Mouse (Mus musculus): ENCODE results near the gene Tmem94. TPM values are rescaled to one million over a fixed set of nuclear protein-coding genes. Genes with fewer than 3 reads are reported as not detected.

Gene Tmem94
- polyA plus RNA-seq, 1 experiment, result 80.1 TPM

- H3K4me1 ChIP-seq (ENCODE audit: control insufficient read depth, insufficient read depth, low read length), result peaks cover 4% of the 10 kb centered on the region
- H3K27me3 ChIP-seq (ENCODE audit: control insufficient read depth, insufficient read depth, low read length), result no peaks in the 10 kb centered on the region
- H3K27ac ChIP-seq (ENCODE audit: control insufficient read depth, insufficient read depth, low read depth, low read length), result no peak overlapping the region
- no peak for TF ChIP-seq CTCF (IDR thresholded peaks at IDR 0.05; ENCODE audit: control insufficient read depth, insufficient read depth, insufficient replicate concordance, low read depth, low read length)
- no peak overlapping the region for H3K4me3 ChIP-seq (ENCODE audit: control insufficient read depth, low read depth, low read length)
- H3K36me3 ChIP-seq (ENCODE audit: control insufficient read depth, insufficient read depth, low read length), result no peaks in the 10 kb centered on the region
Observed at GRCm38 (mm10) chr11:115838895-115839311, 73.7 kb downstream of the Tmem94 start.

- Histone ChIP-seq H3K4me3 (ENCODE audit: control insufficient read depth, low read depth, low read length) (no peak overlapping the region), H3K27me3 (ENCODE audit: control insufficient read depth, insufficient read depth, low read length) (no peaks in the 10 kb centered on the region), H3K27ac (ENCODE audit: control insufficient read depth, insufficient read depth, low read depth, low read length) (no peak overlapping the region), H3K4me1 (ENCODE audit: control insufficient read depth, insufficient read depth, low read length) (peaks cover 4% of the 10 kb centered on the region), H3K36me3 (ENCODE audit: control insufficient read depth, insufficient read depth, low read length) (no peaks in the 10 kb centered on the region)
- TF ChIP-seq POLR2A (IDR thresholded peaks at IDR 0.05; ENCODE audit: control insufficient read depth, low read depth, low read length), result no peak
- no peak for TF ChIP-seq CTCF (IDR thresholded peaks at IDR 0.05; ENCODE audit: control insufficient read depth, insufficient read depth, insufficient replicate concordance, low read depth, low read length)
Observed at GRCm38 (mm10) chr11:115839732-115840131, 74.5 kb downstream of the Tmem94 start.

DNA sequence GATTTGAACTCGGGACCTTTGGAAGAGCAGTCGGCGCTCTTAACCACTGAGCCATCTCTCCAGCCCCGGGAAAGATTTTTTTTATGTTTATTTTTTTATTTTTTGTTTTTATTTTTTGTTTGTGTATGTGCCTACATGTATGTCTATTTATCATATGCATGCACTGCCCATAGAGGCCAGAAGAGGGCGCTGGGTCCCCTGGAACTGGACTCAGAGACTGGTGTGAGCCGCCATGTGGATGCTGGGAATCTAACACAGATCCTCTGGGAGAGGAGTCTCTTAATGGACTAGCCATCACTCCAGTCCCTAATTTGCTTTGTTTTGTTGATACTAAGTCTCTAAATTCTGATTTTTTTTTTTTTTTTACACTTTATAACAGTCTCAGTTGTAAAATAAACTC lies 75.8 kb downstream of the Tmem94 start:
- H3K4me1 ChIP-seq (ENCODE audit: control insufficient read depth, insufficient read depth, low read length), result peaks cover 4% of the 10 kb centered on the region
- no peak overlapping the region for H3K27ac ChIP-seq (ENCODE audit: control insufficient read depth, insufficient read depth, low read depth, low read length)

GRCm38 (mm10) chr11:115841961-115842550 lies 76.8 kb downstream of the Tmem94 start:
- Histone ChIP-seq H3K36me3 (ENCODE audit: control insufficient read depth, insufficient read depth, low read length) (no peaks in the 10 kb centered on the region), H3K4me1 (ENCODE audit: control insufficient read depth, insufficient read depth, low read length) (peaks cover 4% of the 10 kb centered on the region), H3K27me3 (ENCODE audit: control insufficient read depth, insufficient read depth, low read length) (no peaks in the 10 kb centered on the region), H3K27ac (ENCODE audit: control insufficient read depth, insufficient read depth, low read depth, low read length) (no peak overlapping the region; the same call in 1 of the 2 replicates), H3K4me3 (ENCODE audit: control insufficient read depth, low read depth, low read length) (no peak overlapping the region)
- no peak for TF ChIP-seq POLR2A (IDR thresholded peaks at IDR 0.05; ENCODE audit: control insufficient read depth, low read depth, low read length)
- no peak for TF ChIP-seq CTCF (IDR thresholded peaks at IDR 0.05; ENCODE audit: control insufficient read depth, insufficient read depth, insufficient replicate concordance, low read depth, low read length)

More for the DNA sequence above, 75.8 kb downstream of the Tmem94 start:
- Histone ChIP-seq H3K4me3 (ENCODE audit: control insufficient read depth, low read depth, low read length) (no peak overlapping the region), H3K36me3 (ENCODE audit: control insufficient read depth, insufficient read depth, low read length) (no peaks in the 10 kb centered on the region), H3K27me3 (ENCODE audit: control insufficient read depth, insufficient read depth, low read length) (no peaks in the 10 kb centered on the region)
- TF ChIP-seq POLR2A (IDR thresholded peaks at IDR 0.05; ENCODE audit: control insufficient read depth, low read depth, low read length), result no peak
- TF ChIP-seq CTCF (IDR thresholded peaks at IDR 0.05; ENCODE audit: control insufficient read depth, insufficient read depth, insufficient replicate concordance, low read depth, low read length), result peak; percentile 62; the same call in 1 of the 2 replicates

DNA sequence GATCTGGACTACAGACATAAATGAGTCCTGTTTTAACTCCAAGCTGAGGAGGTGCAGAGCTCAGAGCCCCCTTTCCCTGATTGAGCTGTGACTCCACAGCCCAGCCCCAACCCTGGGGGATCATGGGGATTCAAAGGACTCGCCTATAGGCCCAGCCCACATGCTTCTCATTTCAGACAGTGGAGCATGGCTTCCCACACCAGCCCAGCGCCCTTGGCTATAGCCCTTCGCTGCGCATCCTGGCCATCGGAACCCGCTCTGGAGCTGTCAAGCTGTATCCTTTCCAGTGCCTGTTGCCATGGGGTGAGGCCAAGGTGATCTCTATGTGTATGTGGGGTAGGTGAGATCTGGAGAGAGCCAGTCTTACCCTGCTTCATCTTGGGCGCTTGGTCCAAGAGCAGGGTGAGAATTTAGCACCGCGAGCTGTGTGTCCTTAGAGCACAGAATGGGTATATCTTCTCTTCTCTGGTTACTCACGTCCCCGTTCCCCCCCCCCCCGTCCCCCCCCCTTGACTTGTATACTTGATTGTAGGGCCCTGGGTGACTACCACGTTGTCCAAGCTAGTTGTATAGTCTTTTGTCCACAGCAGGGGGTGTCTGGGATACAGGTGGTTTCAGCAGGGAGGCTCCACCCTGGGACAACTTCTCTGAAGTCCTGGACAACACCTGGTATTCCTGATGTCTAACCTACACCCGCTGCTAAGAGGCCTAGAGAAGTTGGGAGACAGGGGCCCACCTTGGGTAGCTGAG lies 78.1 kb downstream of the Tmem94 start:
- no peak for TF ChIP-seq CTCF (IDR thresholded peaks at IDR 0.05; ENCODE audit: control insufficient read depth, insufficient read depth, insufficient replicate concordance, low read depth, low read length)
- no peak for TF ChIP-seq POLR2A (IDR thresholded peaks at IDR 0.05; ENCODE audit: control insufficient read depth, low read depth, low read length)
- Histone ChIP-seq H3K27me3 (ENCODE audit: control insufficient read depth, insufficient read depth, low read length) (no peaks in the 10 kb centered on the region), H3K4me1 (ENCODE audit: control insufficient read depth, insufficient read depth, low read length) (peaks cover 4% of the 10 kb centered on the region), H3K36me3 (ENCODE audit: control insufficient read depth, insufficient read depth, low read length) (no peaks in the 10 kb centered on the region), H3K4me3 (ENCODE audit: control insufficient read depth, low read depth, low read length) (no peak overlapping the region), H3K27ac (ENCODE audit: control insufficient read depth, insufficient read depth, low read depth, low read length) (no peak overlapping the region)

DNA sequence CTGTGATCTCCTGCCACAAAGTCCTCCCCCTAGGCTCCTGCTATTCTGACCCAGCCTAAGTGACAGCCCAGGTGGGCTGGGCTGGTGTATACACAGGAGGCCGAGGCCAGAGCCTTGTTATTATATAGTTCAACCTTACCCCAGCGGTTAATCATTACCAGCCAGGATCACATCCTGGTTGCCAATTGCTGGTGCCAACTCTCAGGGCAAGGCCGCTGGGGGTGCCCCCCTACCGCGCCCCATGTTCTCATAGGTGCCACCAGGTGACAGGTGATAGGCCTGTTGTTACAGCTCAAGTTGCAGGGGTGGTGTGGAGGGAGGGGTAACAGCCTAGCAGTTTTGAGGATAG lies 78.6 kb downstream of the Tmem94 start:
- Histone ChIP-seq H3K27me3 (ENCODE audit: control insufficient read depth, insufficient read depth, low read length) (no peaks in the 10 kb centered on the region), H3K36me3 (ENCODE audit: control insufficient read depth, insufficient read depth, low read length) (no peaks in the 10 kb centered on the region), H3K4me1 (ENCODE audit: control insufficient read depth, insufficient read depth, low read length) (peaks cover 4% of the 10 kb centered on the region), H3K27ac (ENCODE audit: control insufficient read depth, insufficient read depth, low read depth, low read length) (no peak overlapping the region), H3K4me3 (ENCODE audit: control insufficient read depth, low read depth, low read length) (no peak overlapping the region)
- TF ChIP-seq CTCF (IDR thresholded peaks at IDR 0.05; ENCODE audit: control insufficient read depth, insufficient read depth, insufficient replicate concordance, low read depth, low read length) (no peak), POLR2A (IDR thresholded peaks at IDR 0.05; ENCODE audit: control insufficient read depth, low read depth, low read length) (no peak)

DNA sequence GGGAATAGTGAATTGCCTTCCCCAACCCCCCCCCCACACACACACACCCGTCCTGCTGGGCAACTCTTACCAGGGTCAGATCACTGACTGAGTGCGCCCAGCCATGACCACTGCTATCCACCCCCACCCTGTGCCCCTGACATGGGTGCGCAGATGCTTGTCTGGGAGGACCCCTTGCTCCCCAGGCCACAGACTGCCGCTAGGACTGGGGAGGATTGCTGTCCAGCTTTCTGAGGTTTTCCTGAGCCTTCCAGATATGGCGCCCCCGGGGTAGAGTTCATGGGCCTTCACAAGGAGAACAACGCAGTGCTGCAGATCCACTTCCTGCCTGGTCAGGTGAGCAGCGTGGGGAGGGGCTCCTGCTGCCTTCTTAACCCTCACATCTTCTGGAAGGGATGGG lies 79.0 kb downstream of the Tmem94 start:
- H3K27me3 ChIP-seq (ENCODE audit: control insufficient read depth, insufficient read depth, low read length), result no peaks in the 10 kb centered on the region
- H3K4me3 ChIP-seq (ENCODE audit: control insufficient read depth, low read depth, low read length), result no peak overlapping the region
- H3K36me3 ChIP-seq (ENCODE audit: control insufficient read depth, insufficient read depth, low read length), result no peaks in the 10 kb centered on the region
- H3K27ac ChIP-seq (ENCODE audit: control insufficient read depth, insufficient read depth, low read depth, low read length), result no peak overlapping the region
- H3K4me1 ChIP-seq (ENCODE audit: control insufficient read depth, insufficient read depth, low read length), result peaks cover 4% of the 10 kb centered on the region
- TF ChIP-seq POLR2A (IDR thresholded peaks at IDR 0.05; ENCODE audit: control insufficient read depth, low read depth, low read length) (no peak), CTCF (IDR thresholded peaks at IDR 0.05; ENCODE audit: control insufficient read depth, insufficient read depth, insufficient replicate concordance, low read depth, low read length) (no peak)
